Mouse (Mus musculus): ENCODE data around the gene Ky.

Ky gene

GRCm38 (mm10) chr9:102502015-102502633 is 3.4 kb upstream of the Ky start:
- in situ Hi-C loops (cut with MboI; ENCODE audit: low sequenced_read_pairs), result no loop called here

- in situ Hi-C loops (cut with MboI; ENCODE audit: low sequenced_read_pairs), result no loop called here
These were observed 703 bp upstream of the Ky start for GRCm38 (mm10) chr9:102504716-102505378.

- in situ Hi-C loops (cut with MboI; ENCODE audit: low sequenced_read_pairs), result no loop called here
These were observed 2.8 kb downstream of the Ky start for GRCm38 (mm10) chr9:102508315-102508714.

GRCm38 (mm10) chr9:102511423-102511822 is 5.9 kb downstream of the Ky start:
- in situ Hi-C loops (cut with MboI; ENCODE audit: low sequenced_read_pairs), result no loop called here

- in situ Hi-C loops (cut with MboI; ENCODE audit: low sequenced_read_pairs), result no loop called here
These were observed 8.0 kb downstream of the Ky start for GRCm38 (mm10) chr9:102513578-102513977.

DNA sequence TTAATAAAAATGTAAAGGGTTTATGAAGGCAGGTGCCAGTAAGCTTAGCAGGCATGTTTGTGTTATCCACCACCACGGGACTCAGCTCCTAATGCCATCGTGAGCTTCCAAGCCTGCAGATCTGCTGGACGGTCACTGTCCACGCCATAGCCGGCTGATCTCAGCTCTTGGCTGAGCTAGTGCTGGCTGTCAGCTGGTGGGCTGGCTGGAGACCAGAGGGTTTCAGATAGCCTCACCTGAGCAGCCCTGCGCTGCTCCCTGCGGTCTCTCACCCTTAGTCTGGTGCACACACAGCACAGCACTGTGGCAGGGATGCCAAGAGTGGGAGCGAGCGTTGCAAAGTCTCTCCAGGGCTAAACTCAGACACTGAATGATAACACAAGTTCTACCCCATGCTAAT is 12.9 kb downstream of the Ky start:
- in situ Hi-C loops (cut with MboI; ENCODE audit: low sequenced_read_pairs), result no loop called here

DNA sequence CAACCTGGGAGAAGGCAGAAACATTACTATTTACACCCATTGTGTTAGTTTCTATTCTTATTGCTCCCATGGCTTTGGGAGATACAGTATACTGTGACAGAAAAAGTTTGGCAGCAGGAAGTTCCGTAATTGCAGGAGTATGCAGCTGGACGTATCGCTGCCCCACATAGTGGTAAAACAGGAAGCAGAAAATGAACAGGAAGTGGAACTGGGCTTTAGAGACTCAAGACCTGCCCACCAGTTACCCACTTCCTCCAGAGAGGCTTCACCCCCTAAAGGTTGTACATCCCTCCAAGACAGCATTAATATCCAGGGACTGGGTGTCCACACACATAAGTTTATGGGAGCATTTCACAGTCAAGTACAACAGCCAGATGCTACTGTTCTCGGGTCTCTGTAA is 15.8 kb downstream of the Ky start:
- in situ Hi-C loops (cut with MboI; ENCODE audit: low sequenced_read_pairs), result no loop called here

- in situ Hi-C loops (cut with MboI; ENCODE audit: low sequenced_read_pairs), result loop anchor here (25.0 kb wide), 1 partner anchor 1216 kb away; no protein-coding TSS in a partner anchor
These were observed 22.6 kb downstream of the Ky start for GRCm38 (mm10) chr9:102528106-102528505.

GRCm38 (mm10) chr9:102528561-102528960 is 23.0 kb downstream of the Ky start:
- in situ Hi-C loops (cut with MboI; ENCODE audit: low sequenced_read_pairs), result loop anchor here (25.0 kb wide), 1 partner anchor 1216 kb away; no protein-coding TSS in a partner anchor

DNA sequence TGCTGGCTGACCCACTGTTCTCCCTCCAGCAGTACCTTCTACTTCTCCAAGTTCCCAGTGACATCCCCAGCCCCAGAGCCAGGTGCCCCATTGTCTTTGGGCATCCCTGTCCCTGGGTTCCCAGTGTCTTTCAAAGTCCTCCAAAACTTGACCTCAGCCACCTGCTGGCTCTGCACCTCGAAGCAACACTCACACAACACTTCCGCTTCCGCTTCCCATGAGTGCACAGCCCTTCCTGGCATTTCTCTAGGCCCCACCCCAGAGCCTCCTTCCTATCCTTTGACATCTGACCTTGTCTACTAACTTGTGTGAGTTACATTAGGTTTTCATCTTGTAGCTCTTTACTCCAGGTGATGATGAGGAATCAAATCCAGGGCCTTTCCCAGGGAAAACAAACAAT is 23.5 kb downstream of the Ky start:
- in situ Hi-C loops (cut with MboI; ENCODE audit: low sequenced_read_pairs), result loop anchor here (25.0 kb wide), 1 partner anchor 1217 kb away; no protein-coding TSS in a partner anchor

DNA sequence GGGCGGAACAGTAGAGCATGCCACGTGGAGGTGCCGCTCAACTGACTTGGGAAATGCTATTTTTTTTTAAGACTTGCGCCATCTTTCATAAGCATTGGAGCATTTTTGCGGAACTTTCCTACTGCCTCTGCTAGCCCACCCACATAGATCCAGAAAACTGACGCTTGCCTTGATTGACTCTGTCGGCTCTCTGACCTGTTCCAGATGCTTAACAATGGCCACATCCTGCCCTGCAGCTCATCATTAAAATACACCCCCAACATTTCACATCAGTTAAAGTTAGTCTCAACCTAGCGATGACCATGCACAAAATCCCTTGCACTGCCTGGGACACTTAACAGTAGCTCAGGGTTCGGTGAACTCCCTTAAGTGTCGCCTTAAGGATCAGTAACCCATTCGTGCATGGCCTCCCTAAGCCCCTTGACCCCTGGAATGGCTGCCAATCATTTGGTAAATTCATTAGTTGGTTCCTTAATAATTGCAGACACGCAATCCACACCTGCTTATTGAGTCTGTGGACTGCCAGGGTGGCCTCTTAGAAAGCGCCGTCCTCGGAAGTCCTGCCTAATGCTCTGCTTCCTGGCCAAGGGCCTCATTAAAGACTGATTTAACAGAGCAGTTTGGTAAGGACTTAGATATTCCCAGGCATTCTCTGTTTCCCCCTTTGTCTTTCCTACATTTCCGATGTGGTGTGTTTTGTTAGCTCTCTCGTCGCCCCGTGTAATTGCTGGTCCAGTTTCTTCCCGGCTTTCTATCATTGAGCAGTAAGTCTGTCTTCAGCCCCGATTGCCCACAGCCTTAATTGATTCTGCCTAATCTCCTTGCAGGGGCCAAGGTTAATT is 25.7 kb downstream of the Ky start:
- in situ Hi-C loops (cut with MboI; ENCODE audit: low sequenced_read_pairs), result loop anchor here (25.0 kb wide), 1 partner anchor 1219 kb away; no protein-coding TSS in a partner anchor

DNA sequence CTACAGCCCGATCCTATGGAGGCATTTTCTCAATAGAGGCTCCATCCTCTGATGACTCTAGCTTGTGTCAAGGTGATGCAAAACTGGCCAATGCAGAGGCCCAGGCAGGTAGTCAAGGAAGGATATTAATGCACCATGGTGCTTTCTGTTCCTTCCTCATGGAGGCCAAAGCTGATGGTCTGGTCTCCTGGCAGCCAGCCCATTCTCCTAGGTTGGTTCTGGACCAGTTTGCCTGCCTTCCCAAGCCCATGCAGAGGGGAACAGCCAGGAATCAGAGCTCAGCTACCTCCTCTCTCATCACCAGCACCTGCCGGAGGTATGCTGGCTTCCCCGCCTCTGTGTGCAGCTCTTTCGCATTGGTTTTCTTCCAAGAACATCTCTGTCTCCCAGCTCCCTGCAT is 31.4 kb downstream of the Ky start:
- in situ Hi-C loops (cut with MboI; ENCODE audit: low sequenced_read_pairs), result loop anchor here (25.0 kb wide), 1 partner anchor 1225 kb away; no protein-coding TSS in a partner anchor

DNA sequence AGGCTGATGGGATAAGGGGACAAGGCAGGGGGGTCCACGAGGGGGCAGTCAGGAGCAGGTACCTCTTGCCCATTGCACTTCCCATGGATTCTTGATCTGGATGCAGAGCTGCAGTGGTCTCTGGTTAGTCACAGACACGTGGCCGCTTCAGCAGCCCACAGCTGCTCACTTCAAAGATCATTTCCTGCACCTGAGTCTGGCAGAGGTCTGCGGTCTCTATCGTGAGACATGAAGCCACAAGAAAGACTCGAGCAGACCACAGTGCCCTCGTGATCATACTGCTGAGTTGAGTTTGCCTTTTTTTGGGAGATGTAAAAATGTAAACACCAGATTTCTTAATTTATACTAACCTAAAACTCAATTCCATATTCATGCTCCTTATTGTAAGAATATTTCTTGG is 34.1 kb downstream of the Ky start:
- in situ Hi-C loops (cut with MboI; ENCODE audit: low sequenced_read_pairs), result loop anchor here (25.0 kb wide), 1 partner anchor 1227 kb away; no protein-coding TSS in a partner anchor

GRCm38 (mm10) chr9:102541666-102542065 is 36.1 kb downstream of the Ky start:
- in situ Hi-C loops (cut with MboI; ENCODE audit: low sequenced_read_pairs), result loop anchor here (25.0 kb wide), 1 partner anchor 1229 kb away; no protein-coding TSS in a partner anchor

DNA sequence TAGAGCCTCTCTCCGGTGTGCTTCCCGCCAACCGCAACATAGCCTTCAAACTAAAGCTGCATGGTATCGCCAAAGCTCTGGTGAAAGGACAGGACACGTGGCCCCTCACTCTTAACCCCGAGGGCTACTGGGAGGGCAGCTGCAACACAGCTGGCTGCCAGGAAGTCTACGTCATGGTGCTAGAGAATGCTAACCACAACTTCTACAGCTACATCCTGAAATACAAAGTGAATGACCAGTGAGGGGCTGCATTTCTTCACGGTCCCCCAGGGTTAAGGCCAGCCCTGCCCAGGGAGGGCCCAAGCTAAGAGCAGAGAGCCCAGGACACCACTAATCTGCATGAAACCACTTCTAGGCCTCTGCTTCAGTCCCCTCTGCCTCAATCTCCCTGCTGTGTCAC is 37.0 kb downstream of the Ky start:
- in situ Hi-C loops (cut with MboI; ENCODE audit: low sequenced_read_pairs), result loop anchor here (25.0 kb wide), 1 partner anchor 1230 kb away; no protein-coding TSS in a partner anchor

GRCm38 (mm10) chr9:102543761-102544115 is 38.2 kb downstream of the Ky start:
- in situ Hi-C loops (cut with MboI; ENCODE audit: low sequenced_read_pairs), result loop anchor here (25.0 kb wide), 1 partner anchor 1231 kb away; no protein-coding TSS in a partner anchor

GRCm38 (mm10) chr9:102544116-102544772 is 38.7 kb downstream of the Ky start:
- in situ Hi-C loops (cut with MboI; ENCODE audit: low sequenced_read_pairs), result loop anchor here (25.0 kb wide), 1 partner anchor 1232 kb away; no protein-coding TSS in a partner anchor

GRCm38 (mm10) chr9:102544773-102545366 is 39.3 kb downstream of the Ky start:
- in situ Hi-C loops (cut with MboI; ENCODE audit: low sequenced_read_pairs), result loop anchor here (25.0 kb wide), 1 partner anchor 1233 kb away; no protein-coding TSS in a partner anchor

DNA sequence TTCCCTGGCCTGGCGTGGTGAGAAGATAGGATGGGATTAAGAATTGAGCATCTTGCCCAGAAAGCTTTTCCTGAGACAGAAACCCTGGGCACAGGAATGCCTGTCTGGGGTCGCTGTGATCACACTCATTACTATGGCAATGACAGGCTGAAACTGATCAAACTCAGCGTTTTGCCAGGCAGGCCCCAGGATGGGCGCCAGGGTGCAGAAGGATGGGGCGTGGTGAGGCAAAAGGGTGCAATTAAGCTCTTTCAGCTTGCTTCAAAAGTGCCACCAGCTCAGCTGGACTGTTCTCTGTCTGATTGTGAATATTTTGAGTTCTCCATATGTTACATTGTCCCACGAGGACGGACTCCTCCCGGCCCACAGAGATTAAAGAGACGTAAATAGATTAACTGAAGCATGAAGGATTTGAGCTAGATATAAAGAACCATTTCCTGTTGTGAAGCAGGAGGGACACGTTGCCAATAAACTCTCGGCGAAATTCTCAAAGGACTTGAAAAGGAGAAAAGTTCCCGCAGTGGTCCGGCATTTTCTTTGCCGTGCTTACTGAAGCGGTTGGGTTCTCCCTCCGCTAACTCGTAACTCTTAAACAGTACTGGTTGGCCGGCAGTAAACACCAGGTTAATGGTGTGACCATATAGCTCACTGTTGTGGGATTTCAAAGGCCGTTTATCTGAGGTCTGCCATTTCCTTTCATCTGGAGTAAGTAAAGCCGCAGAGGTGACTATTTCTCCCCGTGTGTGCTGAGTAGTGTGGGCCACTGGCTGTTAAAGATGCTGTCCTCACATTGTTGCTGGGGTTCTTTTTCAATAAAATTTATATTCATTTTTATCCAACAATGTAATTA is 40.1 kb downstream of the Ky start:
- in situ Hi-C loops (cut with MboI; ENCODE audit: low sequenced_read_pairs), result loop anchor here (25.0 kb wide), 1 partner anchor 1233 kb away; no protein-coding TSS in a partner anchor

Measured in CH12F3 (cell line).